Mouse (Mus musculus): ENCODE measurements around the gene Chd9. TPM values are rescaled to one million over a fixed set of nuclear protein-coding genes. Genes with fewer than 3 reads are reported as not detected.
A peak's percentile ranks its signal among the peaks of the same experiment; 100 is the strongest.

Gene Chd9
- total RNA-seq (2021): 10 to 100 TPM; 60.2 to 66.2 TPM
- long read RNA-seq, experiment 1, transcript Chd9-206 (3 exons, 759 nt): major isoform, 9 of 29 reads
- long read RNA-seq, experiment 1, partial matches to known transcripts: 1 of 29 reads
- long read RNA-seq, experiment 1, other reads (novel, unspliced or antisense): 19 of 29 reads
- long read RNA-seq, experiment 2, partial matches to known transcripts: 0 of 41 reads
- long read RNA-seq, experiment 2, other reads (novel, unspliced or antisense): 36 of 41 reads

DNA sequence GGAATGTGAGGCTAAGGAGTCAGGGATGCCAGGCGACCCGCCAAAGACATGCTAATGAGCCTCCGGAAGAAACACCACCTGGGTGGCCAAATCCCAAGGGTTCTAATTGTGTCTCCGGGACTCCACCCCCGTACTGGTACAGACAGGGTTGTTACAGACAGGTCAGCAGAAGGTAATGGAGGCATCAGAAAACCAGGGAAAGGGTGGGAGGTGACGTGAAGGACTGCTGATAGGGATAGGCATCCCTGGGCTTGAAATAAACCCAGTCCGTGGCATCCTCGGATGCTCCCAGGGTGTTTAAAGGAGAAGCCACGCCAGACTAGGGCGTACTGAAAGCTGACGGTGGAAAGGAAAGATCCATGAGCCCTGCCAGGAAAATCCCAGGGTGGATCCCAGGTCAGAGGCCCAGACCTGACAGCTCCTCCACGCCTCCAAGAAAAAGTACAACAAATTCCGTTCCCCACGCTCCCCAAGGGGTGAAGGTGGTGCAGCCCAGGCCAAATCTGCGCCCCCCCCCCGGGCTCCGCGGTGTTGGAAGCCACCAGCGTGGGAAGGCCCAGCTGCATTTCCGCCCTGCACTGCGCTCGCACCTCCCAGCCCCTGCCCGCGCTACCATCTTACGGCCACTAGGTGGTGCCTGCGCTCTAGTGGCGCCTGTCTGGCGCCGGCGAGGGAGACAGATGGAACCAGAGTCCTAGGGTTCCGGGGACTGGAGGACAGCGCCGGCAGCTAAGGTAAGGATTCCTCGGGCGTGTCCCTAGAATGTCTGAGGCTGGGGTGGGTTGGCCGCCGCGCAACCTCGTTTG is at the start of gene Chd9:
Chd9 (plus strand) TSS at position 172 of the 806 bp plus-strand sequence.
- intact Hi-C loops (cut with DNase I): loop anchor here (1.0 to 5.0 kb wide), 5 partner anchors 49 to 190 kb away; no protein-coding TSS in a partner anchor
- DNase-seq: peak; percentile 98 to 99

DNA sequence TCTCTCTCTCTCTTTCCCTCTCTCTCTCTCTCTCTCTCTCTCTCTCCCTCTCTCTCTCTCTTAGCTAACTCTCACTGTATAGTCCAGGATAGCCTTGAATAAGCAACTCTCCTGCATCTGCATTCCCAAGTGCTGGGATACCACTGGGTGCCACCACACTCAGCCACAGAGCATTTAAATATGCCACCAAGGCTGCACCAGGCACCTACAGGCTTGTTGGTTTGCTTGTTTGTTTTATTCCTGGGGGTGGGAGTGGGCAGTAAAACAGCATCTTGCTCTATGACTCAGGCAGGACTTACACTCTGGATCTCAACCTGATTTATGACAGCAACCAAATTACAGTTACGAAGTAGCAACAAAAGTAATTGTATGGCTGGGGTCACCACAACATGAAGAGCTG is 36.5 kb upstream of the Chd9 start:
- DNase-seq: no peak
- intact Hi-C loops (cut with DNase I): loop anchor here (2.0 to 5.0 kb wide), 3 partner anchors 84 to 791 kb away; no protein-coding TSS in a partner anchor

DNA sequence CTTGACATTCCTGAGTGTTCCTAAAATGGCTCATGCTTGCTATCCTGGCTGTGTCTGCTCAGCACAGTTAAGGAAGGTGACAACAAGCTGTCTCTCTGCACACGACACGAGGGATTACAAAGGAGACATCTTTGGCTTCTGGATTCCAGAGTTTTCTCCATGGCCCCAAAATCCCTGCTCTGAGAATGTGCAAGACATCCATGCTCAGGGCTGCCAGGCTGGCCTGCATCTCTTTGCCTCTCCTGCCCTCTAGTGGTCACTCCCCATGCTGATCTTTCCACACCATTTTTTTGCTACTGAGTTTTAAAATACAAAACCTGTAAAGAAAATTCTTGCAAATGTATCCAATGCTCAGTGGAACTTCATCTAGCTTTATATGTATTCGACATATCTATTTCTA is 34.4 kb upstream of the Chd9 start:
- peak; percentile 78 to 87 for DNase-seq
- intact Hi-C loops (cut with DNase I): loop anchor here (1.0 to 5.0 kb wide), 4 partner anchors 86 to 944 kb away; no protein-coding TSS in a partner anchor

DNA sequence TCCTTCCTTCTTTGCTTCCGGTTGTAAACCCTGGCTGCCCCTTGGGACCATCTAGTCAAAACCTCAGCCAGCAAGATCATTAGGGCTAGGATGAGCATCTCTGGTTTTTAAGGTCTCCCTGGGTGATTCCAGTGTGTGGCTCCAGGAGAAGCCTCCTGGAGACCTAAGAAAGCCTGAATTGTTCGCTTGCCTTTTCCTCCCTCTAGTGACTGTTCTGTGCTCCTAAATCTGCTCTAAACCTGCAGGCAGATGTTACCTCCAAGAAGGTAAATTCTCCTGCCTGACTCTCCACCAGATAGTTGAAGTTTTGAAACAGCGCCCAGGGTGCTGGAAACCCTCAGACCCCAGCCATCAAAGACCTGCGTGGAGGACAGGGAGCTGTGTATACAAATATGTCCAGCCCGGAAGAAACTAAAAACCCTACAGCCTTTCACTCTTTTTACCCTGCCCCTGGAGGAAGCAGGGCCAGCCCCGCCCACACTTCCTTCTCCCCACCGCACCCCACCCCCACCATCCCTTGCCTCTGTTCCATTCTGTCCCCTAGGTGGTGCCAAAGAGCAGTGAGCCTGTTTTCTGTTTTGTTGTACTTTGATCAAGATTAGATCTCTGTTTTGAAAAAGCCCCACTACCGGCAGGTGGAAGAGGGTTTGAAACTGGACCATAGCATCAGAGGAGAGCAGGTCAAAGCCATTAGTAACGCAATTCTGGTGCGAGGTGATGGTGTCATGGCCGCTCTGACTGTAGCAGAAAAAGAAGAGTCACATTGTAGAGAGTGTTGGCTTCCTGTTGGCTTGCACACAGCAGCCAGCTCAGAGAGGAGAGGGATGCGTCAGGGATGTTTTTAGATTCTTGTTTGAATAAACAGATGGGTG is 32.9 kb upstream of the Chd9 start:
- intact Hi-C loops (cut with DNase I): loop anchor here (5.0 kb wide), 3 partner anchors 88 to 222 kb away; no protein-coding TSS in a partner anchor
- peak; percentile 74 to 79 for DNase-seq

DNA sequence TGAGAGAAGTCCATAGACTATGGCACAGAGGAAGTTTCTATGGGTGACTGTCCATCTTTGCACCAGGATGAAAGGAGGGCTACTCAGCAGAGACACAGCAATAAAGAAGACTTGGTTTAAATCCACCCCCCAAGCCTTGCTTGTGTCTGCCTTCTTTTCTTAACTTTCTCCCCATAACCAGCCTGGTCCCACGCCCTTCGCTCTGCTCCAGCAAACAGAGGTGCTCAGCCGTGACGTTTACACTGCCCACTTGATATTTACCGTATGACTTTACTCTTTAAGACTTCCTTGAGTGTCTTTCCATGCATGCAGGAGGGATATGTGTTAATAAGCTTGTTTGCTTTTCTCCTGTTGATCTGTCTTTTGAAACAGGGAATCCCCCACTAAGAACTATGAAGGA is 28.7 kb upstream of the Chd9 start:
- intact Hi-C loops (cut with DNase I): loop anchor here (5.0 kb wide), 1 partner anchor 218 kb away; no protein-coding TSS in a partner anchor
- DNase-seq: no peak

DNA sequence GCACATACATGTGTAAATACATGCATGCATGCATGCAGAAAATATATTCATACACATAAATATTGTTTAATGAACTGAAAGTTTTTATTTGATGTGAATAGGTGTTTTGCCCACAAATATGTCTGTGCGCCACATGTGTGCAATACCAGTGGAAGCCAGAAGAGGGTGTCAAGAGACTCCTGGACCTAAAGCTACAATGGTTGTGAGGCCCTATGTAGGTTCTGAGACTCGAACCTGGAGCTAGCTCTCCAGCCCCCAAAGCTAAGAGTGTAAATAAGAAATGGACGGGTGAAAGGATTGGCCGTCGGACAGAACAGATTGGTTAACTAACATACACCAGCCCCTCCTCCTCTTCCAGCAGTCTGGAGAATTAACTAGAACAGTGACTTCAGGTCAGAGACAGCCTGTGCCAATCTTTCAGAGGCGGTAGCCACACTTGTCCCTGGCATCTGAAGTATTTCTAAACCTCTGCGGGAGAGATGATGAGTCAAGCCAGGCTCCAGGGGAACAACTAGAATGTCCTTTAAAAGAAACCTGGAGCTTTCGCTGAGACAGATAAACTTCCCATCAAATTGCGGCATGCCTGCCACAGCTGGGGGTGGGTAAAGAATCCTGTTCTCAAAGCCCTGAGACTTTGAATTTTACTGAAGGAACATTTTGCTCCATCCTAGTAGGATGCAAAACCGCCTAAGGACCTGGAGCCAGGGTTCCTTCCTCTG is 14.4 kb upstream of the Chd9 start:
- DNase-seq: no peak
- intact Hi-C loops (cut with DNase I): no loop called here

DNA sequence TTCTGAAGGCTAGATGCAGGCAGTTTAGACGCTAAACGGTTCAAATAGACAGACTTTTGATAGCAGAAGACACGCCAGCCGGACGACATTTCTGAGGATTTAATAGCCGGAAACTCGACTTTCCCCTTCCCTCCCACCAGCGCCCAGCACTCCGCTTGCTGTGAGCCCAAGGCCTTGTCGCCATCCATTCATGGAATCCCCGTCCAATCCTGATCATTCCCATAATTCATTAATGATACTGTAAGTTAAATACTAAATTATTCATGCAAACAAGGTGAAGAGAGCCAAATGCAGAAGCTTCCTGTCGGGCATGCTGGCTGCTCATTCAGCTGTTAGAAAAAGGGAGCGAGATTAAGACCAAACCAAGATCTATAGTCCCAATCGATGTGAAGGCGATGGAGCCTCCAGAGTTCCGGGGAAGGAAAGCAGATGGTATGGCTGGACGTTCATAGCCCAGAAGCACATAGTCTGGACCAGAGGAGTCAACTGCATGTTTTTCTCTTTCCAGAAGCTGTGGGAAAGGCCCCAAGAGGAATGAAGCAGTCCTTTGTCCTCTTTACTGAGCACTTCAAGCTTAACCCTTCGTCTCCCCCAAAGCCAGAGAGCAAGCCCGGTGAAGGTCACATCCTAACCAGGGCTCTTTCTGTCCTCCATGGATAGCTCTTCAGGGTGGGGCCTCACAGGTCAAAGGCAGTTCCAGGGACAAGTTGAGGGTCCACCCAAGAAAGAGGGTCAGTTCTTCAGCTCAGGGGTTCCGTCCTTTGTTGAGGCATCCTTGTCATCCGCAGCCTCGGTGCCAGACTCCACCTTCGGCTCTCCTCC is 11.9 kb upstream of the Chd9 start:
- no peak for DNase-seq
- intact Hi-C loops (cut with DNase I): no loop called here

DNA sequence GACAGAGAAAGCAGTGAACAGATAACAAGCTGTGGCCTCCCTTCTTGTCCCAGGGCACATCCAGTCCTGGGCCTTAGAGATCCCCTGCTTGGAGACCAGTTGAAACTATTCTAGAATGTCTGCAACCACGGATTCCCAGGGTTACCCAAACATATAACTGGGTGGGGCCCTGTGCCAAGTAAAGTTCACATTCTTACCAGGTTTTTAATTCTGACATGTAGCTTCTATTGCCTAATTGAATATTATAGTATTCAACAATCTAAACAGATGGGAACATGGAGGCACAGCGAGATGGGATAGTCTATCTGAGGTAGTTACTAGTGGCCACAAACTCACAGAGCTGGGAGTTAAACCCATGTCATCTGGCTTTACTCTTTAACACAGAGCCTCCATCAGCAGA is 10.9 kb upstream of the Chd9 start, which contains the start of gene Gm19935:
Gm19935 (minus strand) TSS at position 101 of the 400 bp plus-strand sequence.
- intact Hi-C loops (cut with DNase I): no loop called here
- no peak for DNase-seq

DNA sequence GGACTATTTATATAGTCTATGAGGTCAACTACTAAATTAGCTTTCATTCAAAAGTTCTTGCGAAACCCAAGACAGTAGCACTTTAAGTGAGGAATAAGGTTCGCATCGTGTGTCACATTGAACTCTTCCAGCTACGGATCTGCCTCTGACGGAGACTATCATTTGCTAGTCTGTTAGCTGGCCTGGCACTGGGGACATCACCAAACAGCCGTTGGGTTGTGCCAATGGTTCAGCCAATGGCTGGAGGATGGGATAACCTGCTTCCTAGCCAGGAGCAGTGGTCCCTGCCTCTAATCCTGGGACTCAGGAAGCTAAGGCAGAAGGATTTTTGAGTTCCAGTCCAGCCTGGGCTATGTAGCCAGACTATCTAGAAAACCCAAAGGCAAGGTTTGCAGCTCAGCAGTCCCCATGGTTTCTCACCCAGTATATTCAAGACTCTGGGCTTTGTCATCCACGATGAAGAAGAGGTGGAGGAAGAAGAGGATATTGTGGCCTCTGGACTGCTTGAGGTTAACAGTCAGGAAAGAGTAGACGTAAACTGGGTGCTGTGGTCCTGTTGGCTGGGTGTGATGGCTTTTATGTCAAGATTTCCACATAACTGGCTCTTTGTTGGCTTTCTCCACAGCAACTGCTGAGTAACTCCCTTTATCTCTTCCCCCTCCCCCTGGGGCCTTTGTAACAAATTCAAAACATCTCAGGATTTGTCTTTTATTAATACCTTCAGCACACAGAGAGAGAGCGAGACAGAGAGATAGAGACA is 8.4 kb upstream of the Chd9 start:
- no peak for DNase-seq
- intact Hi-C loops (cut with DNase I): no loop called here

DNA sequence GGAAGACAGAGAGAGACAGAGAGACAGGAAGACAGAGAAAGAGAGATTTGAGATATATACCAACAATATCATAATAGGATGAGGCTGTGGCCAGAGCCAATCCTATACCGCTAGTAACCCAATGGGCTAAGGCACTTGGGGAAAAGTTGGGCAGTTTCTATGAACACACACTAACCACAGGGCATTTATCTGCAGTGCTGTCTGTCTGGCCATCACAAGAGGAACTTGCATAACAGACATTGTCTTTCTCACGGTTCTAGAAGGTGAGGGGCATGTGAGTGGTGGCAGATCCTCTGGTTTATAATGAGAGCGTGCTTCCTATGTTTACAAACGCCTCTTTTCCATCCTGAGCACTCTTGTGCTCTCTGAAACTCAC is 7.8 kb upstream of the Chd9 start:
- no peak for DNase-seq
- intact Hi-C loops (cut with DNase I): no loop called here

DNA sequence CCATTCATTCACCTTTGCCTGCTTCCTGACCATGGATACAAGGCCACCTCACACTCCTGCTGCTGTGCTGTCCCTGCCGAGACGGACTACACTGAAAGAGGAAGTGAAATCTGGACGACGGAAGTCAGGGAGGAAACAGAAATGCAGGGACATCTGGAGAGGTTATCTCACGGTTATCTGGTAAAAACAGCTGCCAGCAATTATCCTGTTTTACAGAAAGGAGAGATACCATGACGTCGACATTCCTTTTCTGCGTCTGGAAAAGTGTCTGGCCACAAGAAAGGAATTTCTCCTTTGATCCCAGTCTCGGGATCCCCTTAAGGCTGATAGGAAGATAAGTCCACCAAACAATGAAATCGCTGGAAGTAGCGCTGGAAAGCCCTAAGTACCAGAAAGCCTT is 5.7 kb upstream of the Chd9 start:
- intact Hi-C loops (cut with DNase I): no loop called here
- no peak for DNase-seq

DNA sequence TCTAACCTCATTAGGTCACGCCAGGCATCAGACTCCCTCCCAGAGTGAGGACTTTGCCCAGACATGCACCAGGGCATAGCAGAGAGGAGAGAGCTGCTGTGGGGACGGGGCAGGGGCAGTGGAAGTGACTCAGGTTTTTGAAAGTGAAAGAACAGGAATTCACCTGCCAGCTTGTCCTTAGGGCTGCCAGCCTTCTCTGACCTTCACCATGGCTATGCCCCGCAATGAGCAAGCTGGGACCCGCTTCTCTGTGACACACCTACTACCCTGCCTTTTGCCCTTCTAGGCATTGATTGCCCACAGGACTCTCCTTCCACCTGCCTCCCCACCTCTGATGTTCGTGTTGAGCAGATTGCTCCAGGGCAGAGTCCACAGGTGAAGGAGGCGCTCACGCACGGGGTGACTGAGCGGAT is 2.7 kb upstream of the Chd9 start:
- no peak for DNase-seq
- intact Hi-C loops (cut with DNase I): loop anchor here (5.0 kb wide), 1 partner anchor 52 kb away; no protein-coding TSS in a partner anchor

DNA sequence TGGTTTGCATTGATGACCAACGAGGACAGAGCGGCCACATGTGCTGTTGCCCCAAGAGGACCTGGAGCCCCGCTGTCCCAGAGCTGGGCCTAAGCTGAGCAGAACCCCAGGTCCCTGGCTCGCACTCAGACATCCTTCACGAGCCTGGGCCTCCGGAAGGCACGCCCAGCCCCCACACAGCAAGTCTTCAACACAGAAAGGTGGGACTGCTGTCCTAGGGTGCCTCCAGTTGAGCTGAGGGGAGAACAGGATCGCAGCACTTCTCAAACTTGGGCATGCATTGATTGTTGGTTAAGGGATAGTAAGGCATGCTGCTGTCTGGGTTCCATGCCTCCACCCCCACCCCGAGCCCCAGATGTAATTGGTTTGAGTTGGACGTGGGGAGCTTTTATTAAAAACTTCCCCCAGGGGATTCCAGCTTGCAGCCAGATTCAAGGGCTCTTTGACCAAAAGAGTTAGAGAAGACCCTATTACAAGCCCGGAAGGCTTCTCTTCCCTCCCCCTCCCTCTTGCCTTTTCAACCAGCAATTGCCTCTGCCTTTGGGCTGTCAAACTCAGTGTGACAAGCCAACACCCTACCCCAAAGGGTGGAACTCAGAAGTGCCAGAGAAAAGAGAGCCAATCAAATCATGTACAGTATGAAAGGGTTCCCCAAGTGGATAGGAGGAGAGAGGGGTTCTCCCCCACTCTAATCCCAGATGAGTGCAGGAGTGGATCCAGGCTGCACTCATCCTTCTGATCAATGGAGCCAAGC is 1.0 kb downstream of the Chd9 start:
- intact Hi-C loops (cut with DNase I): loop anchor here (1.0 to 5.0 kb wide), 5 partner anchors 48 to 190 kb away; no protein-coding TSS in a partner anchor
- no peak for DNase-seq

DNA sequence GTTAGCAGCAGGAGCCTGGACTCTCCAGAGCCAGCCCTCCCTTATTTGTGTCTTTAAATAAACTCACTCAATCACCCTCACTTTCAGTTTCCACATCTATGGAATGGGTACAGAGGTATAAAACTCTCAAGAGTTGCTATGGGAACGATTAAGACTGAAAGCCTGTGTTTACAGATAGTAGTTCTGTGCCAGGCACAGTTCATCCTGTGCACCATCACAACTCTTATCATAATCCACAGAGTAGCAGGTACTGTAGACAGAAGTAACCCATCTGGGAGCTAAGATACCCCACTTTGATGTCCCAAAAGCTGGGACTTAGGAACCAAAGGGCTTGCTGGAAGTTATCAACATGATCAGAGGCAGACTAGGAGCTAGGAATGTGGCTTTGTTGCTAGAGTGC is 1.7 kb downstream of the Chd9 start:
- intact Hi-C loops (cut with DNase I): loop anchor here (2.0 to 5.0 kb wide), 2 partner anchors 47 to 189 kb away; no protein-coding TSS in a partner anchor
- no peak for DNase-seq

DNA sequence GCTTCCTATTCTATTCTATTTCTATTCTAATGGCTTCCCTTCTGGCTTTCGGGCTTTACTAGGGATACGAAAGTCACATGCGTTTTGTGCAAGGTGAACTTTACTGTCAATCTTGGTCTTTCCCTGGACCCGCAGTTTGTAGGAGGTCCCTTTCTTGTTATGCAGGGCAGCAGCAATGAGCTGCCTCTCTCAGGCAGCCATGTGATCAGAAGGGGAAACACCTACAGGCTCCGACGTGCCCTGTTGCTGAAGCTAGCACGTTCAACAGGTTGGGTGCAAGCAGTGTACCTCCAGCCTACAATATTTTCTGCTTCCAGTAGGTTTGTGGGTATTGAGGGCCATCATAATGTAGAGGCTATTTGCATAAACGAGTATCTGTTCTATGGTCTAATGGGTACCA is 2.8 kb downstream of the Chd9 start:
- DNase-seq: no peak
- intact Hi-C loops (cut with DNase I): no loop called here

DNA sequence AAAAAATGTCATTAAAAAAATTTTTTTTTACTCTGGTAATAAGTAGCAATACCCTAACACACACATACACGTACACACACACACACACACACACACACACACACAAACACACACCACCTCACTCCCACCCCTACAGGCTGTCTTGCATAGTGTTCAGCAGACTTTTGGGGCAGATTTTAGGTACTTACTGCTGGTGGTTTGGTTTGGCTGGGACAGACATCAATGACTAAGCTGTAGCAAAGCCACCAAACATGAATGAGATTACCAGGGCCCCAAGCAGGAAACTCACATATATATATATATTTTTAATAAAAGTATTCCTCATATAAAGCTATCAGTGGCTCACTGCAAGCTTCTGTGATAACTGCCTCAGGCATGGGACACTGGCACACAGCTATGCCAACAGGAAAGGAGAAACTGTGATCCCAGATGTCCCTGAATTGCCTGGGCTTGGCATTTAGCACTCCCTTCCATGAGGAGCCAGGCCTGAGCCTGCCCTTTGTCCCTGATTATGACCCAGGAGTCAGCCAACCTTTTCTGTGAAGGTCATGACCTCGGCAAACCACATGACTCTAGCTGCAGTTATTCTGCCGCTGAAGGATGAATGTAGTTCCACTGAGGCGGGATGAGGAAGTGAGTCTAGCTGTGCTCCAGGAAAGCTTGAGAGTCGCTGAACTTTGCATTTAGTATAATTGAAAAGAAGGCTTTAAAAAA is 4.6 kb downstream of the Chd9 start:
- no peak for DNase-seq
- intact Hi-C loops (cut with DNase I): no loop called here
